Mouse (Mus musculus): ENCODE measurements around the gene Fads6. TPM values are rescaled to one million over a fixed set of nuclear protein-coding genes. Genes with fewer than 3 reads are reported as not detected.

Fads6 gene
- polyA plus RNA-seq (2015; fragmentation: Nextera tagmentation; extraction: Ambion mirVana): 0.31 and 0.43 TPM in 2 replicates

- H3K9me3 ChIP-seq: peaks cover 4% of the 10 kb centered on the region; the same call in 1 of the 2 replicates
- no peaks in the 10 kb centered on the region for H3K36me3 ChIP-seq
- WGBS: 1% methylated on average over 44 of the region's 44 CpGs
- H3K27me3 ChIP-seq: peaks cover 42% of the 10 kb centered on the region
- peak within 1 kb of the TSS; percentile 91 for H3K4me2 ChIP-seq
- peak within 1 kb of the TSS; percentile 67 for H3K9ac ChIP-seq
- H3K4me1 ChIP-seq: peaks cover 7% of the 10 kb centered on the region; the same call in 1 of the 2 replicates
- ATAC-seq (ENCODE audit: insufficient number of reproducible peaks, insufficient read depth, low FRiP score, low TSS enrichment, low read depth): 0 out of 2 replicates have a peak, but pooled peaks have one; percentile 45
- peak within 1 kb of the TSS; percentile 50 for H3K4me3 ChIP-seq
- H3K27ac ChIP-seq: no peak within 1 kb of the TSS
Measured at GRCm38 (mm10) chr11:115297214-115297826, at the start of gene Fads6. TSS of gene Fads6 (minus strand) at chr11:115297663.

- Histone ChIP-seq H3K9me3 (no peaks in the 10 kb centered on the region), H3K4me2 (no peak overlapping the region), H3K4me1 (peaks cover 26% of the 10 kb centered on the region), H3K27me3 (peaks cover 38% of the 10 kb centered on the region), H3K27ac (no peak overlapping the region), H3K36me3 (no peaks in the 10 kb centered on the region), H3K9ac (no peak overlapping the region), H3K4me3 (no peak overlapping the region)
- no peak for ATAC-seq (ENCODE audit: insufficient number of reproducible peaks, insufficient read depth, low FRiP score, low TSS enrichment, low read depth)
- WGBS: 9% methylated on average over 7 of the region's 7 CpGs
Measured at GRCm38 (mm10) chr11:115345515-115345914, 48.1 kb upstream of the Fads6 start.

GRCm38 (mm10) chr11:115344967-115345366 lies 47.5 kb upstream of the Fads6 start:
- no peak overlapping the region for H3K9ac ChIP-seq
- ATAC-seq (ENCODE audit: insufficient number of reproducible peaks, insufficient read depth, low FRiP score, low TSS enrichment, low read depth): no peak
- H3K4me1 ChIP-seq: peaks cover 26% of the 10 kb centered on the region
- H3K36me3 ChIP-seq: no peaks in the 10 kb centered on the region
- H3K4me2 ChIP-seq: no peak overlapping the region
- H3K27ac ChIP-seq: no peak overlapping the region
- no peak overlapping the region for H3K4me3 ChIP-seq
- 10% methylated on average over 12 of the region's 12 CpGs for WGBS
- no peaks in the 10 kb centered on the region for H3K9me3 ChIP-seq
- H3K27me3 ChIP-seq: peaks cover 39% of the 10 kb centered on the region

DNA sequence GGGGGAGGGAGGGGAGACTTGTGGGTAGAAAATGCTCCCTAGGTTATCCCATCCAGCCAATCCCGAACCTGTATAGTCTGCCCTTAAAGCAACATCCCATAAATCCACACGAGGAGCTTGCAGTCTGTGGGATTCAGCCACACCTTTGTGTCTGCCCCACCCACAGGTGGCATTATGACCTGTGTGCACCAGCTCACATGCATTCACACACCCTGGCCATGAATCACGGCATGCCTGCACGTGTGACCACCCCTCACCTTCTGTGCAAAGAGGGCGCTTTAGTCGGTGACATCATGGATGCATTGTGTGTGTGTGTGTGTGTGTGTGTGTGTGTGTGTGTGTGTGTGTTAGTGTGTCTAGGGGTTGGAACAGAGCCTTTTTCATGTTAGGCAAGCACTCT lies 44.4 kb upstream of the Fads6 start:
- no peaks in the 10 kb centered on the region for H3K36me3 ChIP-seq
- peaks cover 24% of the 10 kb centered on the region for H3K4me1 ChIP-seq
- H3K27ac ChIP-seq: no peak overlapping the region
- no peaks in the 10 kb centered on the region for H3K9me3 ChIP-seq
- peaks cover 52% of the 10 kb centered on the region for H3K27me3 ChIP-seq
- WGBS: 65% methylated on average over 6 of the region's 6 CpGs
- no peak overlapping the region for H3K4me2 ChIP-seq
- H3K4me3 ChIP-seq: no peak overlapping the region
- H3K9ac ChIP-seq: no peak overlapping the region
- no peak for ATAC-seq (ENCODE audit: insufficient number of reproducible peaks, insufficient read depth, low FRiP score, low TSS enrichment, low read depth)

- Histone ChIP-seq H3K4me1 (peaks cover 18% of the 10 kb centered on the region), H3K4me3 (no peak overlapping the region), H3K27me3 (peaks cover 54% of the 10 kb centered on the region), H3K27ac (no peak overlapping the region), H3K36me3 (no peaks in the 10 kb centered on the region), H3K9ac (no peak overlapping the region), H3K4me2 (no peak overlapping the region), H3K9me3 (no peaks in the 10 kb centered on the region)
- no peak for ATAC-seq (ENCODE audit: insufficient number of reproducible peaks, insufficient read depth, low FRiP score, low TSS enrichment, low read depth)
- WGBS: 63% methylated on average over 2 of the region's 2 CpGs
Measured at GRCm38 (mm10) chr11:115341246-115341645, 43.8 kb upstream of the Fads6 start.

DNA sequence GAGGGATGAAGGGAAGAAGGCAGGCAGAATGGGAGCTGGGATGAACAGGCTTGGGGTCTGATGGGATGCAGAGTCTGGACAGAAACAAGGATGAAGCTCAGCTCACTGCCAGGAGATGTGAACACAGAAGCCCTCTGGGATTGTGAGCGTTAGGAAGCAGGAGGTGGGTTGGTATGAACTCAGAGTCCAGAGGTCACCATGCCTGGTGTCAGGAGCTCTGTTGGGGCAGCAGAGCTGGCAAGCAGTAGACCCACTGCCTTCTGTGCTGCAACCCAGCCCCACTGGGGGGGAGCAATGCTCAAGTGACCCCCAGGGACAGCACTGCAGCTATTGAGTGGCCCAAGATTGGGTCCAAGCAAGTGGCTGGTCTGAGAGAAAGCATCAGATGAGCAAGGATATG lies 40.4 kb upstream of the Fads6 start:
- peaks cover 71% of the 10 kb centered on the region for H3K27me3 ChIP-seq
- ATAC-seq (ENCODE audit: insufficient number of reproducible peaks, insufficient read depth, low FRiP score, low TSS enrichment, low read depth): no peak

GRCm38 (mm10) chr11:115337350-115337749 lies 39.9 kb upstream of the Fads6 start:
- WGBS: 50% methylated on average over 3 of the region's 3 CpGs
- Histone ChIP-seq H3K4me1 (peaks cover 8% of the 10 kb centered on the region), H3K4me3 (no peak overlapping the region), H3K4me2 (no peak overlapping the region), H3K9ac (no peak overlapping the region), H3K36me3 (no peaks in the 10 kb centered on the region), H3K27me3 (peaks cover 75% of the 10 kb centered on the region), H3K9me3 (no peaks in the 10 kb centered on the region), H3K27ac (no peak overlapping the region)
- no peak for ATAC-seq (ENCODE audit: insufficient number of reproducible peaks, insufficient read depth, low FRiP score, low TSS enrichment, low read depth)

More for the DNA sequence above, 40.4 kb upstream of the Fads6 start:
- WGBS: 48% methylated on average over 1 of the region's 1 CpGs
- no peak overlapping the region for H3K9ac ChIP-seq
- no peak overlapping the region for H3K27ac ChIP-seq
- peaks cover 8% of the 10 kb centered on the region for H3K4me1 ChIP-seq
- H3K9me3 ChIP-seq: no peaks in the 10 kb centered on the region
- H3K36me3 ChIP-seq: no peaks in the 10 kb centered on the region
- H3K4me3 ChIP-seq: no peak overlapping the region
- H3K4me2 ChIP-seq: no peak overlapping the region

- H3K27me3 ChIP-seq: peaks cover 88% of the 10 kb centered on the region
- no peak overlapping the region for H3K9ac ChIP-seq
- ATAC-seq (ENCODE audit: insufficient number of reproducible peaks, insufficient read depth, low FRiP score, low TSS enrichment, low read depth): no peak
- H3K27ac ChIP-seq: no peak overlapping the region
- H3K9me3 ChIP-seq: no peaks in the 10 kb centered on the region
- H3K4me3 ChIP-seq: no peak overlapping the region
- WGBS: 19% methylated on average over 6 of the region's 6 CpGs
- no peaks in the 10 kb centered on the region for H3K36me3 ChIP-seq
- no peak overlapping the region for H3K4me2 ChIP-seq
- H3K4me1 ChIP-seq: peaks cover 8% of the 10 kb centered on the region
Measured at GRCm38 (mm10) chr11:115336115-115336514, 38.7 kb upstream of the Fads6 start.

- Histone ChIP-seq H3K4me3 (no peak overlapping the region), H3K4me1 (peaks cover 8% of the 10 kb centered on the region), H3K9me3 (no peaks in the 10 kb centered on the region), H3K27me3 (peaks cover 87% of the 10 kb centered on the region), H3K27ac (no peak overlapping the region), H3K9ac (no peak overlapping the region), H3K4me2 (no peak overlapping the region), H3K36me3 (no peaks in the 10 kb centered on the region)
- ATAC-seq (ENCODE audit: insufficient number of reproducible peaks, insufficient read depth, low FRiP score, low TSS enrichment, low read depth): no peak
- 56% methylated on average over 12 of the region's 12 CpGs for WGBS
Measured at GRCm38 (mm10) chr11:115335223-115335622, 37.8 kb upstream of the Fads6 start.

DNA sequence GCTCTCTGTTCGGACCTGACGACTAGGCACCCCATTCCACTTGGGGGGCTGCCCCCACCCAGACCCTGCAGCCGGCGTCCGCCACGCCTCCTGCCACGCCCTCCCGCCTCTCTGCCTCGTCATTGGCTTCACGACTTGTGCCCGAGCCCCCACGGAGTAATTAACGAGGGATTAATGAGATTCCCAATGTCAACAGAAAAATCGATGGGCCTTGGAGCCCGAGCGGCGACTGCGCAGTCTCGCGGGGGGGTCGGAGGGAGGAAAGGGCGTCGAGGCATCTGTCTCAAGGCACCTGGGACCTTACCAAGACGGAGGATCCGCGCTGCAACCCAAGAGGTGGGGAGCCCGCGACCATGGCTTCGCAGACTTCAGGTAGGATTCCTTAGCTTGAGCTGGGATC lies 37.1 kb upstream of the Fads6 start, which contains the start of gene Otop3:
Gene Otop3, plus strand, starts transcription at position 201 of the 400 bp plus-strand sequence.
- Histone ChIP-seq H3K4me1 (peaks cover 8% of the 10 kb centered on the region), H3K36me3 (no peaks in the 10 kb centered on the region), H3K4me3 (peak within 1 kb of the TSS; percentile 13; the same call in 1 of the 2 replicates), H3K9ac (0 out of 2 replicates have a peak within 1 kb of the TSS, but pooled peaks have one; percentile 32), H3K4me2 (peak within 1 kb of the TSS; percentile 48), H3K27me3 (peaks cover 85% of the 10 kb centered on the region), H3K9me3 (no peaks in the 10 kb centered on the region), H3K27ac (no peak within 1 kb of the TSS)
- WGBS: 5% methylated on average over 29 of the region's 29 CpGs
- no peak for ATAC-seq (ENCODE audit: insufficient number of reproducible peaks, insufficient read depth, low FRiP score, low TSS enrichment, low read depth)

- H3K9me3 ChIP-seq: no peaks in the 10 kb centered on the region
- ATAC-seq (ENCODE audit: insufficient number of reproducible peaks, insufficient read depth, low FRiP score, low TSS enrichment, low read depth): no peak
- H3K27ac ChIP-seq: no peak overlapping the region
- peaks cover 1% of the 10 kb centered on the region for H3K4me1 ChIP-seq
- WGBS: 68% methylated on average over 15 of the region's 15 CpGs
- H3K4me3 ChIP-seq: no peak overlapping the region
- H3K4me2 ChIP-seq: no peak overlapping the region
- H3K9ac ChIP-seq: no peak overlapping the region
- peaks cover 87% of the 10 kb centered on the region for H3K27me3 ChIP-seq
- H3K36me3 ChIP-seq: no peaks in the 10 kb centered on the region
Measured at GRCm38 (mm10) chr11:115329339-115329738, 31.9 kb upstream of the Fads6 start.

DNA sequence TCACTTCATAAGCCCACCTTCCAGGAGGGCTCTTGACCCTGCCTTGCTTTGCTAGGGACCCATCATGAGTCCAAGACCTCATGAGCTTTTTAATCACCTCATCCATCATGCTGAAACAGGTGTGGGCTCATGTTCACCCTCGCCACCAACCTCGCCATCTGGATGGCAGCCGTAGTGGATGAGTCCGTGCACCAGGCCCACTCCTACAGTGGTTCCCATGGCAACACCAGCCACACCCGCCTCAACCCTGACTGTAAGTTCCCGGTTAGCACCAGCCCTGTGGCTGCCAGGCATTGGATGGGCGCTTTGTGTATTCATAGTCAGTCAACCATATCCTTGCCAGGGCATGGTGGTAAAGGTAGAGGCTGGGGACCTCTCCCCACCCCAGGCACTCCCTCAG lies 29.3 kb upstream of the Fads6 start:
- H3K27me3 ChIP-seq: peaks cover 87% of the 10 kb centered on the region
- no peak for ATAC-seq (ENCODE audit: insufficient number of reproducible peaks, insufficient read depth, low FRiP score, low TSS enrichment, low read depth)
- no peak overlapping the region for H3K9ac ChIP-seq

More for the DNA sequence above, 29.3 kb upstream of the Fads6 start:
- H3K4me3 ChIP-seq: no peak overlapping the region
- H3K27ac ChIP-seq: no peak overlapping the region
- no peaks in the 10 kb centered on the region for H3K36me3 ChIP-seq
- no peak overlapping the region for H3K4me2 ChIP-seq
- H3K4me1 ChIP-seq: peaks cover 5% of the 10 kb centered on the region; the same call in 1 of the 2 replicates
- 69% methylated on average over 7 of the region's 7 CpGs for WGBS
- H3K9me3 ChIP-seq: no peaks in the 10 kb centered on the region

Measured in embryonic facial prominence, embryonic 13.5 days (tissue).